Mouse (Mus musculus): ENCODE data around the gene Unc50.

DNA sequence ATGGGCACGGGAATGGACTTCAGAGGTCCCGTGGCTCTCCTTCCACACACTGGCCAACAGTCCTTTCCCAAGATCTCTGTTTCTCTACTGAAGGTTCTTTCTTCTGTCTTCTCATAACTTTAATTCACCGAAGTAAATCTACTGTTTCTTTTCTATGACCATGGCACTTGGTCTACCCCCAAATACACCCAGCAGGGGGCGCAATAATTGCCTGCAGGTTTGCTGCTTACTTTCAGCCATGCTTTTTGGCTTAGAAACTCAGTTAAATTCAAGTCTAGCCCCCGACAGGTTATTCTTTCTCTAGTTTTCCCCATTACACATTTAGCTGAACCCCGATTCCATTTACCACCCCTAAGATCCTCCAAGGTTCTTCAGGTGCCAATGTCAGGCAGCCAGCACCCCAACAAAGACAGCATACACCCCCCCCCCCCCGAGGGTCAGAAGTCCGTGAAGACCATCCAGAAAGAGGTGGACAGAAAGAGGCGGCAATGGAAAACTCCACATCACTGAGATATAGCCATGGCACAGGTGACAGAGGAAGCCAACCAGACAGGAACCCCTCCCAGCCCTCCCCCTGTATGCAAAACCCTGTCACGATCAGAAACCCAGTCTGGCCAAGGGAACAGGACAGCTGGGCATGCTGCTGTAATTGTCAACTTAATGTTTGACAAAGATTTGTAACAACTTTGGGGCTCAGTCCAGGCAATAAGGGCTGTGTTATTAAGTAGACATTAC is 18.6 kb downstream of the Unc50 start:
- 0 out of 2 replicates have a peak, but pooled peaks have one; percentile 15 for TF ChIP-seq EP300 (IDR thresholded peaks at IDR 0.05; ENCODE audit: low read length)
- TF ChIP-seq MXI1 (IDR thresholded peaks at IDR 0.05; ENCODE audit: low read depth, low read length): no peak; the same call in 1 of the 2 replicates
- no peak for TF ChIP-seq POLR2A (IDR thresholded peaks at IDR 0.05; ENCODE audit: low read depth, low read length)
- no peak for TF ChIP-seq E2F4 (IDR thresholded peaks at IDR 0.05; ENCODE audit: insufficient replicate concordance, low read depth, low read length)
- no peak for TF ChIP-seq MEF2A (IDR thresholded peaks at IDR 0.05; ENCODE audit: borderline replicate concordance, low read depth, low read length)
- TF ChIP-seq TCF12 (IDR thresholded peaks at IDR 0.05; ENCODE audit: low read depth, low read length): 0 out of 2 replicates have a peak, but pooled peaks have one; percentile 21
- TF ChIP-seq CTCF (conservative IDR thresholded peaks at IDR 0.05 in 1 of 2, IDR thresholded peaks at IDR 0.05 in 1 of 2; ENCODE audit: low read depth in 2 of 2, low read length in 2 of 2): peak; percentile 64 to 78
- TF ChIP-seq CHD2 (IDR thresholded peaks at IDR 0.05; ENCODE audit: low read length): no peak
- no peak for TF ChIP-seq MYC (IDR thresholded peaks at IDR 0.05; ENCODE audit: low read depth, low read length)
- no peak for TF ChIP-seq ZNF384 (IDR thresholded peaks at IDR 0.05; ENCODE audit: low read depth, low read length)
- no peak for TF ChIP-seq MAZ (IDR thresholded peaks at IDR 0.05; ENCODE audit: low read depth, low read length)
- no peak for TF ChIP-seq CHD1 (IDR thresholded peaks at IDR 0.05; ENCODE audit: low read depth, low read length)
- no peak for TF ChIP-seq JUND (conservative IDR thresholded peaks at IDR 0.05; ENCODE audit: low read depth, low read length)
- no peak for TF ChIP-seq POLR2AphosphoS2 (IDR thresholded peaks at IDR 0.05; ENCODE audit: low read depth, low read length)

Data from CH12.LX (cell line).